Comparison of ENCODE assay signal across 8 mouse cellular contexts in the genomic region with DNA sequence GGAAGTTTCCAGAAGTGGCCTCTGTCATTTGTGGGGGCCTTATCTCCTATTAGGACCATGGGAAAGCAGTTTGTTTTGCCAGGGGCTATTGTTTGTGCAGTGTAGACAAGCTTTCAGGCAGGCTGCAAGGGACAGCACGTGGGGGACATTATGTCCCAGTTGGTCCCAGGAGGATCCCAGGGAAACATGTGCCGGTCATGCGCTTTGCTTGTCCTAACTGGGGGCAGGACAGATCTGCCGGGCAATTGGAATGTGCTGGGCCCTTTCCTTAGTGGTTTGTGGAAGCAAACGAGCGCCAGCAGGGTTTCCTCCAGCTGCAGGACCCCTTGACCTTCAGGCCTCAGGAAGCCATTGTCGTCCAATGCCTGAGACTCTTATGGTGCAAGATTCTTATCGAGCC. TPM values are rescaled to one million over a fixed set of nuclear protein-coding genes. Genes with fewer than 3 reads are reported as not detected.
DNase-seq lines count a peak whose midpoint lies in the region; ATAC-seq and TF ChIP-seq lines count a peak whose summit lies in the region.

No protein-coding gene starts in this region.

- no peak for TF ChIP-seq CTCF in intestine, postnatal 0 days (IDR thresholded peaks at IDR 0.05; ENCODE audit: low read depth)
- no peak for TF ChIP-seq CTCF in left cerebral cortex, adult 2 months (IDR thresholded peaks at IDR 0.05)

- intact Hi-C loops in left cerebral cortex, adult 2 months (cut with DNase I), result loop anchor here (5.0 kb wide), 1 partner anchor 39 kb away; a partner anchor contains a TSS

- peaks cover 47% of the 10 kb centered on the region for H3K4me1 ChIP-seq in kidney, embryonic 15.5 days
- peaks cover 33% of the 10 kb centered on the region for H3K4me1 ChIP-seq in embryonic facial prominence, embryonic 14.5 days (ENCODE audit: control insufficient read depth, insufficient read depth, low read length)
- peaks cover 38% of the 10 kb centered on the region for H3K4me1 ChIP-seq in intestine, postnatal 0 days (replicated peaks; ENCODE audit: control insufficient read depth, insufficient read depth, low read length)

- no peaks in the 10 kb centered on the region for H3K27me3 ChIP-seq in kidney, embryonic 15.5 days
- no peaks in the 10 kb centered on the region for H3K27me3 ChIP-seq in embryonic facial prominence, embryonic 14.5 days (replicated peaks; ENCODE audit: control insufficient read depth, insufficient read depth, low read length)
- no peaks in the 10 kb centered on the region for H3K27me3 ChIP-seq in intestine, postnatal 0 days (replicated peaks; ENCODE audit: control insufficient read depth, insufficient read depth, low read length)

- no peak overlapping the region for H3K27ac ChIP-seq in kidney, embryonic 15.5 days
- no peak overlapping the region for H3K27ac ChIP-seq in embryonic facial prominence, embryonic 14.5 days (replicated peaks; ENCODE audit: low read depth, low read length)
- H3K27ac ChIP-seq in intestine, postnatal 0 days (ENCODE audit: low read depth, low read length), result peak overlapping the region; percentile 77; the same call in 1 of the 2 replicates
- no peak overlapping the region; the same call in 1 of the 2 replicates for H3K27ac ChIP-seq in left cerebral cortex, adult 2 months

- H3K9me3 ChIP-seq in kidney, embryonic 15.5 days (replicated peaks), result no peaks in the 10 kb centered on the region
- H3K9me3 ChIP-seq in embryonic facial prominence, embryonic 14.5 days (ENCODE audit: control insufficient read depth, low read length), result no peaks in the 10 kb centered on the region
- H3K9me3 ChIP-seq in intestine, postnatal 0 days (ENCODE audit: control insufficient read depth), result no peaks in the 10 kb centered on the region

- no peak overlapping the region for H3K4me3 ChIP-seq in kidney, embryonic 15.5 days (replicated peaks)
- H3K4me3 ChIP-seq in embryonic facial prominence, embryonic 14.5 days (ENCODE audit: low read depth, low read length), result no peak overlapping the region
- H3K4me3 ChIP-seq in intestine, postnatal 0 days (ENCODE audit: low read depth, low read length), result no peak overlapping the region
- H3K4me3 ChIP-seq in left cerebral cortex, adult 2 months, result no peak overlapping the region

- DNase-seq in kidney, adult 11 months, result peak; percentile 87
- DNase-seq in embryonic facial prominence, embryonic 14.5 days (ENCODE audit: low spot score), result peak; percentile 53
- peak; percentile 59 for DNase-seq in lung, postnatal 14 days
- DNase-seq in spleen, postnatal 4 days (ENCODE audit: low spot score in 2 of 2), result no peak
- no peak for DNase-seq in urinary bladder, postnatal 4 days (ENCODE audit: low spot score in 2 of 2)
- no peak for DNase-seq in left cerebral cortex, adult 2 months (ENCODE audit: extremely low spot score in 1 of 2, low spot score in 2 of 2)

- no peak overlapping the region for H3K4me2 ChIP-seq in kidney, embryonic 15.5 days
- no peak overlapping the region for H3K4me2 ChIP-seq in embryonic facial prominence, embryonic 14.5 days (ENCODE audit: low read depth, low read length)
- no peak overlapping the region for H3K4me2 ChIP-seq in intestine, postnatal 0 days (replicated peaks; ENCODE audit: low read depth)

- WGBS in kidney, embryonic 15.5 days, result 46% methylated on average over 8 of the region's 8 CpGs
- 35% methylated on average over 8 of the region's 8 CpGs for WGBS in embryonic facial prominence, embryonic 14.5 days
- WGBS in intestine, postnatal 0 days, result 29% methylated on average over 8 of the region's 8 CpGs

- peaks cover 35% of the 10 kb centered on the region for H3K36me3 ChIP-seq in kidney, embryonic 15.5 days
- H3K36me3 ChIP-seq in embryonic facial prominence, embryonic 14.5 days (ENCODE audit: control insufficient read depth, insufficient read depth, low read length), result peaks cover 17% of the 10 kb centered on the region
- H3K36me3 ChIP-seq in intestine, postnatal 0 days (ENCODE audit: control insufficient read depth, insufficient read depth), result peaks cover 23% of the 10 kb centered on the region; the same call in 1 of the 2 replicates

- no peak; the same call in 1 of the 2 replicates for ATAC-seq in kidney, embryonic 15.5 days (replicated peaks; ENCODE audit: low FRiP score)
- ATAC-seq in embryonic facial prominence, embryonic 14.5 days (ENCODE audit: low read depth), result no peak
- peak; percentile 31 for ATAC-seq in intestine, postnatal 0 days

- no peak overlapping the region for H3K9ac ChIP-seq in kidney, embryonic 15.5 days
- H3K9ac ChIP-seq in embryonic facial prominence, embryonic 14.5 days (ENCODE audit: low read depth, low read length), result no peak overlapping the region
- no peak overlapping the region for H3K9ac ChIP-seq in intestine, postnatal 0 days (ENCODE audit: low read depth, low read length)

RNA-seq across cellular contexts. Expression of a gene that starts 41.4 kb away (rescaled TPM):
- 82.0 and 85.9 TPM in 2 replicates for polyA plus RNA-seq in kidney, embryonic 15.5 days (2015; fragmentation: Nextera tagmentation; extraction: Ambion mirVana)
- 77.5 and 86.6 TPM in 2 replicates for polyA plus RNA-seq in embryonic facial prominence, embryonic 14.5 days (2014; fragmentation: Nextera tagmentation; extraction: Ambion mirVana)
- polyA plus RNA-seq in intestine, postnatal 0 days (2015; fragmentation: Nextera tagmentation; extraction: Ambion mirVana), result 24.2 and 29.4 TPM in 2 replicates
- 10 to 100 TPM; 63.7 to 64.9 TPM for total RNA-seq in left cerebral cortex, adult 2 months (2021)

Comparison
In these comparisons a context has a peak if more than half of its experiments do, and no peak if none do; other contexts are left out.
1. DNase-seq: peak in kidney, adult 11 months (single experiment), embryonic facial prominence, embryonic 14.5 days (single experiment) and lung, postnatal 14 days (single experiment); none in spleen, postnatal 4 days (0 of 2), urinary bladder, postnatal 4 days (0 of 2) and left cerebral cortex, adult 2 months (0 of 2).